Mouse (Mus musculus) embryonic facial prominence, embryonic 14.5 days (tissue): ENCODE results near the gene Gsta2. TPM values are rescaled to one million over a fixed set of nuclear protein-coding genes. Genes with fewer than 3 reads are reported as not detected.

Source experiments
- ATAC-seq: fragments of 200-750 bp; cut with Nextera tagmentation; 2 replicates; pipeline ENCODE4 v1.8.0; 2017; ENCODE audit warnings: low read depth, moderate number of reproducible peaks, moderate TSS enrichment
- DNase-seq: peaks from one replicate; pipeline ENCODE4 v3.0.0-alpha.2; 2015; ENCODE audit warnings: low spot score
- H3K27ac ChIP-seq: fragments of 300-500 bp; sonication (generic); replicated peaks from 2 replicates; pipeline ENCODE4 v1.5.1; 2014; ENCODE audit warnings: low read depth, mild to moderate bottlenecking, low read length, moderate library complexity
- H3K27me3 ChIP-seq: fragments of 300-500 bp; sonication (generic); replicated peaks from 2 replicates; pipeline ENCODE4 v1.6.1; 2014; ENCODE audit warnings: low read length; ENCODE audit not compliant: control insufficient read depth, insufficient read depth
- H3K36me3 ChIP-seq: fragments of 300-500 bp; sonication (generic); 2 replicates; pipeline ENCODE4 v1.6.1; 2014; ENCODE audit warnings: low read length, mixed read lengths; ENCODE audit not compliant: control insufficient read depth, insufficient read depth
- H3K4me1 ChIP-seq: fragments of 300-500 bp; sonication (generic); 2 replicates; pipeline ENCODE4 v1.6.1; 2014; ENCODE audit warnings: antibody characterized with exemption, low read length; ENCODE audit not compliant: control insufficient read depth, insufficient read depth
- H3K4me2 ChIP-seq: fragments of 300-500 bp; sonication (generic); 2 replicates; pipeline ENCODE4 v1.6.1; 2014; ENCODE audit warnings: low read depth, mild to moderate bottlenecking, low read length, moderate library complexity, mixed read lengths
- H3K4me3 ChIP-seq: fragments of 300-500 bp; sonication (generic); 2 replicates; pipeline ENCODE4 v1.5.1; 2014; ENCODE audit warnings: low read depth, mild to moderate bottlenecking, low read length
- H3K9ac ChIP-seq: fragments of 300-500 bp; sonication (generic); 2 replicates; pipeline ENCODE4 v1.6.1; 2014; ENCODE audit warnings: low read depth, mild to moderate bottlenecking, low read length, moderate library complexity, mixed read lengths
- H3K9me3 ChIP-seq: fragments of 300-500 bp; sonication (generic); 2 replicates; pipeline ENCODE4 v1.6.1; 2016; ENCODE audit warnings: low read length; ENCODE audit not compliant: control insufficient read depth
- WGBS: fragments of 180-500 bp; shearing (Covaris S2); extraction: QIAGEN DNeasy Blood & Tissue Kit; methylation state at CpG from one replicate; pipeline ENCODE4 v1.1.7; 2014; 5-methylcytosine and 5-hydroxymethylcytosine counted together
- polyA plus RNA-seq: library from polyadenylated mRNA; unstranded; fragments of >200 nt; fragmentation: Nextera tagmentation; extraction: Ambion mirVana; gene quantifications from 2 replicates; pipeline ENCODE4 v1.2.1, GENCODE M21; 2014

Gene Gsta2
- polyA plus RNA-seq, result 4.9 and 5.5 TPM in 2 replicates

GRCm38 (mm10) chr9:78355611-78356010, at the start of gene Gsta2:
Gsta2 (minus strand) TSS chr9:78355788.
- Histone ChIP-seq H3K27me3 (no peaks in the 10 kb centered on the region), H3K4me2 (no peak within 1 kb of the TSS), H3K36me3 (no peaks in the 10 kb centered on the region), H3K27ac (no peak within 1 kb of the TSS), H3K9ac (no peak within 1 kb of the TSS), H3K4me1 (no peaks in the 10 kb centered on the region), H3K4me3 (no peak within 1 kb of the TSS), H3K9me3 (no peaks in the 10 kb centered on the region)
- WGBS, result 93% methylated on average over 8 of the region's 8 CpGs
- ATAC-seq (no peak), DNase-seq (no peak)

- ATAC-seq (no peak), DNase-seq (no peak)
- no peak overlapping the region for H3K27ac ChIP-seq
- no peaks in the 10 kb centered on the region for H3K9me3 ChIP-seq
- no peak overlapping the region for H3K4me3 ChIP-seq
- H3K4me2 ChIP-seq, result no peak overlapping the region
- H3K36me3 ChIP-seq, result no peaks in the 10 kb centered on the region
- H3K27me3 ChIP-seq, result peaks cover 21% of the 10 kb centered on the region
- 86% methylated on average over 7 of the region's 7 CpGs for WGBS
- no peak overlapping the region for H3K9ac ChIP-seq
- H3K4me1 ChIP-seq, result no peaks in the 10 kb centered on the region
Measured at GRCm38 (mm10) chr9:78401596-78401995, 46.0 kb upstream of the Gsta2 start.

- peaks cover 32% of the 10 kb centered on the region for H3K27me3 ChIP-seq
- WGBS, result 76% methylated on average over 5 of the region's 5 CpGs
- H3K9me3 ChIP-seq, result no peaks in the 10 kb centered on the region
- H3K36me3 ChIP-seq, result no peaks in the 10 kb centered on the region
- H3K27ac ChIP-seq, result no peak overlapping the region
- no peak overlapping the region for H3K9ac ChIP-seq
- DNase-seq (no peak), ATAC-seq (no peak)
- H3K4me2 ChIP-seq, result no peak overlapping the region
- H3K4me1 ChIP-seq, result no peaks in the 10 kb centered on the region
- H3K4me3 ChIP-seq, result no peak overlapping the region
Measured at GRCm38 (mm10) chr9:78400570-78400969, 45.0 kb upstream of the Gsta2 start.

- peak overlapping the region; percentile 42 for H3K4me3 ChIP-seq
- H3K27me3 ChIP-seq, result peaks cover 66% of the 10 kb centered on the region
- H3K36me3 ChIP-seq, result no peaks in the 10 kb centered on the region
- peak overlapping the region; percentile 54; the same call in 1 of the 2 replicates for H3K4me2 ChIP-seq
- DNase-seq (no peak), ATAC-seq (no peak)
- no peaks in the 10 kb centered on the region for H3K9me3 ChIP-seq
- H3K9ac ChIP-seq, result no peak overlapping the region; the same call in 1 of the 2 replicates
- H3K27ac ChIP-seq, result no peak overlapping the region
- no peaks in the 10 kb centered on the region for H3K4me1 ChIP-seq
- WGBS, result 59% methylated on average over 9 of the region's 9 CpGs
Measured at GRCm38 (mm10) chr9:78396517-78396916, 40.9 kb upstream of the Gsta2 start.

- Histone ChIP-seq H3K4me1 (no peaks in the 10 kb centered on the region), H3K27me3 (peaks cover 66% of the 10 kb centered on the region), H3K9me3 (no peaks in the 10 kb centered on the region), H3K4me3 (peak within 1 kb of the TSS; percentile 42), H3K27ac (no peak within 1 kb of the TSS), H3K4me2 (peak within 1 kb of the TSS; percentile 54), H3K9ac (peak within 1 kb of the TSS; percentile 46), H3K36me3 (no peaks in the 10 kb centered on the region)
- 7% methylated on average over 31 of the region's 93 CpGs for WGBS
- DNase-seq (peak; percentile 74), ATAC-seq (peak; percentile 93)
Measured at GRCm38 (mm10) chr9:78395630-78396351, 40.2 kb upstream of the Gsta2 start, which contains the start of gene Ddx43. Ddx43 (plus strand) TSS chr9:78395777.

GRCm38 (mm10) chr9:78395244-78395629, 39.6 kb upstream of the Gsta2 start:
- Histone ChIP-seq H3K9ac (no peak overlapping the region), H3K36me3 (no peaks in the 10 kb centered on the region), H3K27ac (no peak overlapping the region), H3K27me3 (peaks cover 66% of the 10 kb centered on the region), H3K4me3 (peak overlapping the region; percentile 42), H3K4me2 (peak overlapping the region; percentile 54), H3K9me3 (no peaks in the 10 kb centered on the region), H3K4me1 (no peaks in the 10 kb centered on the region)
- ATAC-seq, result no peak
- DNase-seq, result no peak
- WGBS, result 35% methylated on average over 11 of the region's 11 CpGs

- H3K9ac ChIP-seq, result no peak overlapping the region
- H3K27me3 ChIP-seq, result peaks cover 66% of the 10 kb centered on the region
- H3K36me3 ChIP-seq, result no peaks in the 10 kb centered on the region
- no peak for ATAC-seq
- H3K27ac ChIP-seq, result no peak overlapping the region
- no peak overlapping the region for H3K4me3 ChIP-seq
- H3K4me1 ChIP-seq, result no peaks in the 10 kb centered on the region
- WGBS, result 68% methylated on average over 7 of the region's 7 CpGs
- no peak overlapping the region for H3K4me2 ChIP-seq
- no peaks in the 10 kb centered on the region for H3K9me3 ChIP-seq
- DNase-seq, result no peak
Measured at GRCm38 (mm10) chr9:78394602-78395001, 39.0 kb upstream of the Gsta2 start.

GRCm38 (mm10) chr9:78393741-78394140, 38.2 kb upstream of the Gsta2 start:
- Histone ChIP-seq H3K9ac (no peak overlapping the region), H3K4me2 (no peak overlapping the region), H3K9me3 (no peaks in the 10 kb centered on the region), H3K4me1 (no peaks in the 10 kb centered on the region), H3K27me3 (peaks cover 64% of the 10 kb centered on the region), H3K4me3 (no peak overlapping the region), H3K36me3 (no peaks in the 10 kb centered on the region), H3K27ac (no peak overlapping the region)
- WGBS, result 82% methylated on average over 10 of the region's 10 CpGs
- DNase-seq, result no peak
- ATAC-seq, result no peak

GRCm38 (mm10) chr9:78389981-78390380, 34.4 kb upstream of the Gsta2 start:
- WGBS, result 39% methylated on average over 5 of the region's 5 CpGs
- ATAC-seq, result no peak
- H3K27ac ChIP-seq, result no peak overlapping the region
- H3K27me3 ChIP-seq, result peaks cover 28% of the 10 kb centered on the region
- H3K4me3 ChIP-seq, result no peak overlapping the region
- no peaks in the 10 kb centered on the region for H3K9me3 ChIP-seq
- no peak overlapping the region for H3K4me2 ChIP-seq
- peak; percentile 5 for DNase-seq
- H3K9ac ChIP-seq, result no peak overlapping the region
- no peaks in the 10 kb centered on the region for H3K36me3 ChIP-seq
- H3K4me1 ChIP-seq, result no peaks in the 10 kb centered on the region
